Mouse (Mus musculus) hindbrain, embryonic 16.5 days (tissue): ENCODE data around the gene Fam198b. TPM values are rescaled to one million over a fixed set of nuclear protein-coding genes. Genes with fewer than 3 reads are reported as not detected.
"Not testable (repeated sequence)": the region's sequence is repeated elsewhere in the genome, so short reads cannot be mapped to it uniquely, and the experiment has no call there.

Source experiments
- ATAC-seq: fragments of 200-750 bp; cut with Nextera tagmentation; 2 replicates; pipeline ENCODE4 v1.8.0; 2017; ENCODE audit warnings: moderate TSS enrichment, moderate library complexity
- H3K27ac ChIP-seq: fragments of 300-500 bp; sonication (generic); 2 replicates; pipeline ENCODE4 v1.5.1; 2014; ENCODE audit warnings: low read depth, mild to moderate bottlenecking, control low read depth, low read length, moderate library complexity
- H3K27me3 ChIP-seq: fragments of 300-500 bp; sonication (generic); replicated peaks from 2 replicates; pipeline ENCODE4 v1.6.1; 2014; ENCODE audit warnings: low read length; ENCODE audit not compliant: control insufficient read depth, insufficient read depth
- H3K36me3 ChIP-seq: fragments of 300-500 bp; sonication (generic); 2 replicates; pipeline ENCODE4 v1.6.1; 2014; ENCODE audit warnings: mild to moderate bottlenecking, low read length, moderate library complexity, mixed read lengths; ENCODE audit not compliant: control insufficient read depth, insufficient read depth
- H3K4me1 ChIP-seq: fragments of 300-500 bp; sonication (generic); 2 replicates; pipeline ENCODE4 v1.6.1; 2014; ENCODE audit warnings: low read depth, low read length; ENCODE audit not compliant: control insufficient read depth, insufficient read depth
- H3K4me2 ChIP-seq: fragments of 300-500 bp; sonication (generic); 2 replicates; pipeline ENCODE4 v1.6.1; 2014; ENCODE audit warnings: mild to moderate bottlenecking, low read length, control low read depth, moderate library complexity
- H3K4me3 ChIP-seq: fragments of 300-500 bp; sonication (generic); 2 replicates; pipeline ENCODE4 v1.5.1; 2014; ENCODE audit warnings: mild to moderate bottlenecking, low read length, control low read depth, moderate library complexity
- H3K9ac ChIP-seq: fragments of 300-500 bp; sonication (generic); 2 replicates; pipeline ENCODE4 v1.6.1; 2014; ENCODE audit warnings: low read depth, mild to moderate bottlenecking, control low read depth, low read length, moderate library complexity
- H3K9me3 ChIP-seq: fragments of 300-500 bp; sonication (generic); 2 replicates; pipeline ENCODE4 v1.6.1; 2014; ENCODE audit warnings: mild to moderate bottlenecking, low read length, moderate library complexity; ENCODE audit not compliant: control insufficient read depth
- WGBS: fragments of 180-500 bp; shearing (Covaris S2); extraction: QIAGEN DNeasy Blood & Tissue Kit; methylation state at CpG from one replicate; pipeline ENCODE4 v1.1.7; 2014; 5-methylcytosine and 5-hydroxymethylcytosine counted together
- polyA plus RNA-seq: library from polyadenylated mRNA; unstranded; fragments of >200 nt; fragmentation: Nextera tagmentation; extraction: Ambion mirVana; gene quantifications from 2 replicates; pipeline ENCODE4 v1.2.1, GENCODE M21; 2015

The Fam198b gene
- polyA plus RNA-seq, 1 experiment from 2014 or later, result 2.7 TPM

DNA sequence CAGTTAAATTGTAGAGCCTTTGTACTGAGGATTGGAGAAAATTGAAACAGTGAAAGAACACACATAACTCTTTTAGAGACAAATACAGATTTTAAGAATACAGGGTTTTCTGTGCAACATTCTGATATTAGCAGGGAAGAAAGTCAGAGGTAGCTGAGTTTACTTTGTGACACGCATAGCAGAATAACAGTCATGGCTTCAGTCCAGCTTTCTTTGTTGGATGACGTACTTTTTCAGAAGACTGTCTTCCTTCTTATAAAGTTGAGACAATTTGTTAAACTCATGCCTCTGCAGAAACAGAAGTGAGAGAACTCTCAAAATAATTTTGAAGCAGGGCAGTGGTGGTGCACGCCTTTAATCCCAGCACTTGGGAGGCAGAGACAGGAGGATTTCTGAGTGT is 70.9 kb downstream of the Fam198b start:
- H3K4me3 ChIP-seq, result no peak overlapping the region
- H3K9me3 ChIP-seq, result no peaks in the 10 kb centered on the region
- H3K36me3 ChIP-seq, result no peaks in the 10 kb centered on the region
- H3K4me2 ChIP-seq, result no peak overlapping the region
- no peak overlapping the region for H3K9ac ChIP-seq
- no peaks in the 10 kb centered on the region for H3K27me3 ChIP-seq
- no peak for ATAC-seq
- 84% methylated on average over 3 of the region's 3 CpGs for WGBS
- no peaks in the 10 kb centered on the region for H3K4me1 ChIP-seq
- H3K27ac ChIP-seq, result no peak overlapping the region

DNA sequence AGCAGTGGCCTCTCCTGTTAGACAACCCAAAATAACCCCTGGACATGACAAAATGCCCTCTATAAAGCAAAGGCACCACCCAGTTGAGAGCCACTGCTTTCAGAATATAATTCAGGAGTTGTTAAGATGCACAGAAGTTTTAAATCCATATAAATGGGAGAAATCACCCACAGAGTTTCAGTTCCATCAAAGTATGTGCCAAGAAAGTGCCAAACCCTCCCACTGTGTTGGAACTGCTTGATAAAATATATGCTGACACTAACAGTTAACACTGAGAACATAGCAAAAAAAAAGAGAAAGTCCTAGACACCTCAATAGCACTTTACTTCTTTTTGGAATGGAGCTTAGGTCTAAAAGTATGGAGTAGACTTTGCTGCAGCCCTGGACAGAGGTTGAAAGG is 72.5 kb downstream of the Fam198b start:
- no peak overlapping the region for H3K9ac ChIP-seq
- H3K36me3 ChIP-seq, result no peaks in the 10 kb centered on the region
- H3K27me3 ChIP-seq, result no peaks in the 10 kb centered on the region
- no peak overlapping the region for H3K4me3 ChIP-seq
- no peaks in the 10 kb centered on the region for H3K4me1 ChIP-seq
- H3K9me3 ChIP-seq, result no peaks in the 10 kb centered on the region
- no peak for ATAC-seq
- no peak overlapping the region for H3K27ac ChIP-seq
- H3K4me2 ChIP-seq, result no peak overlapping the region

- Histone ChIP-seq H3K4me3 (no peak overlapping the region), H3K36me3 (no peaks in the 10 kb centered on the region), H3K4me2 (no peak overlapping the region), H3K27ac (no peak overlapping the region), H3K27me3 (no peaks in the 10 kb centered on the region), H3K4me1 (no peaks in the 10 kb centered on the region), H3K9ac (no peak overlapping the region), H3K9me3 (no peaks in the 10 kb centered on the region)
- 90% methylated on average over 2 of the region's 2 CpGs for WGBS
- no peak for ATAC-seq
Measured at GRCm38 (mm10) chr3:79957752-79958151, 73.4 kb downstream of the Fam198b start.

- no peaks in the 10 kb centered on the region for H3K27me3 ChIP-seq
- ATAC-seq, result no peak
- H3K4me1 ChIP-seq, result no peaks in the 10 kb centered on the region
- H3K4me2 ChIP-seq, result no peak overlapping the region
- H3K36me3 ChIP-seq, result no peaks in the 10 kb centered on the region
- no peak overlapping the region for H3K27ac ChIP-seq
- H3K4me3 ChIP-seq, result no peak overlapping the region
- 91% methylated on average over 4 of the region's 4 CpGs for WGBS
- H3K9ac ChIP-seq, result no peak overlapping the region
- H3K9me3 ChIP-seq, result no peaks in the 10 kb centered on the region
Measured at GRCm38 (mm10) chr3:79966709-79967108, 82.4 kb downstream of the Fam198b start.

- Histone ChIP-seq H3K27me3 (no peaks in the 10 kb centered on the region), H3K9ac (no peak overlapping the region), H3K27ac (no peak overlapping the region), H3K4me3 (no peak overlapping the region), H3K4me1 (no peaks in the 10 kb centered on the region), H3K36me3 (no peaks in the 10 kb centered on the region), H3K9me3 (no peaks in the 10 kb centered on the region), H3K4me2 (no peak overlapping the region)
- WGBS, result 80% methylated on average over 1 of the region's 1 CpGs
- no peak for ATAC-seq
Measured at GRCm38 (mm10) chr3:79967346-79967745, 83.0 kb downstream of the Fam198b start.

GRCm38 (mm10) chr3:79968426-79968825 is 84.1 kb downstream of the Fam198b start:
- no peak overlapping the region for H3K4me3 ChIP-seq
- WGBS, result 86% methylated on average over 2 of the region's 2 CpGs
- H3K27me3 ChIP-seq, result no peaks in the 10 kb centered on the region
- no peak overlapping the region for H3K27ac ChIP-seq
- H3K4me1 ChIP-seq, result no peaks in the 10 kb centered on the region
- H3K36me3 ChIP-seq, result no peaks in the 10 kb centered on the region
- H3K4me2 ChIP-seq, result no peak overlapping the region
- no peaks in the 10 kb centered on the region for H3K9me3 ChIP-seq
- no peak overlapping the region for H3K9ac ChIP-seq
- ATAC-seq, result no peak

GRCm38 (mm10) chr3:79969536-79969935 is 85.2 kb downstream of the Fam198b start:
- H3K4me3 ChIP-seq, H3K4me2 ChIP-seq, H3K27ac ChIP-seq, ATAC-seq, H3K9me3 ChIP-seq, H3K36me3 ChIP-seq, H3K9ac ChIP-seq, H3K27me3 ChIP-seq, H3K4me1 ChIP-seq: not testable (repeated sequence)
- WGBS, result 85% methylated on average over 3 of the region's 3 CpGs

- 78% methylated on average over 2 of the region's 2 CpGs for WGBS
- Histone ChIP-seq H3K9ac (no peak overlapping the region), H3K9me3 (no peaks in the 10 kb centered on the region), H3K27me3 (no peaks in the 10 kb centered on the region), H3K4me2 (no peak overlapping the region), H3K4me3 (no peak overlapping the region), H3K4me1 (no peaks in the 10 kb centered on the region), H3K36me3 (no peaks in the 10 kb centered on the region), H3K27ac (no peak overlapping the region)
- no peak for ATAC-seq
Measured at GRCm38 (mm10) chr3:79970070-79970469, 85.7 kb downstream of the Fam198b start.

DNA sequence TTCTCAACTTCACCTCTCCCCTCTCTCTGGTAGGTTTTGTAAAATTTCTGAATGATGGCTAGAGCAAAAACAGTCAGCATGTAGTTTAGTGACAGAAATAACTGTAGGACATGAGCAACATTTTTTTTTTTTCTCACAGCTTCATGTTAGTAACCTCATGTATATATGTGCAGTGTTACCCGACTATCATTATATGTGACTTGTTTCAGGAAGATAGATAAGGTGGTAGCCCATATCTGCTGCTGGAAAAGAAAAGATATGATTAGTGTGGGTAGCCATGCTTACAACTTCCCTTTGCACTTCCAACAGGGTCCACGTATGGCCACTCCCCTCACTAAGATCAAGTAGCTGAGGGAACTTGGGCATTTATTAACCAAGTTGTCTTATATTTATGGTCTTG is 86.2 kb downstream of the Fam198b start:
- H3K27ac ChIP-seq, result no peak overlapping the region
- H3K4me3 ChIP-seq, result no peak overlapping the region
- no peak for ATAC-seq
- H3K4me2 ChIP-seq, result no peak overlapping the region
- 85% methylated on average over 2 of the region's 2 CpGs for WGBS
- H3K9me3 ChIP-seq, result no peaks in the 10 kb centered on the region
- H3K27me3 ChIP-seq, result no peaks in the 10 kb centered on the region
- no peak overlapping the region for H3K9ac ChIP-seq
- H3K4me1 ChIP-seq, result no peaks in the 10 kb centered on the region
- no peaks in the 10 kb centered on the region for H3K36me3 ChIP-seq

DNA sequence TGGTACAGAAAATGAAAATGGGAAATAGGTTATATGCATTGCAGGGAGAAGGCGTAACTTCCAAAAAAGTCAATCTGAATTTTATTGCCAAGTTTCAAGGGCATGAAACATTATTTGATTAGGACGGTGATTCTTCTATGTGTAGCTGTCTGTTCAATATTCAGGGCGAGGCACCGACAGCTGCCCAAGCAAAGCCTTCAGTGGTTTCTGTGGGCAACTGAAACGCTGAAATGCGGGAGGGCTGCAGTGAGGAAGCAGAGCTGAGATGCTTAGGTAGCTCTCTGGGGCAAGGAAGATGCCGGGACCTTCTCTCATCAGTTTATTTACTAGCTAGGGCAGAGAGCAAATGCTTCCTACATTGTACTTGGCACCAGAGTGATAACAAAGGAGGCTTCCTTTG is 87.2 kb downstream of the Fam198b start:
- Histone ChIP-seq H3K4me1 (no peaks in the 10 kb centered on the region), H3K9ac (no peak overlapping the region), H3K4me2 (no peak overlapping the region), H3K9me3 (no peaks in the 10 kb centered on the region), H3K27ac (no peak overlapping the region), H3K27me3 (no peaks in the 10 kb centered on the region), H3K36me3 (no peaks in the 10 kb centered on the region), H3K4me3 (no peak overlapping the region)
- no peak for ATAC-seq
- WGBS, result 65% methylated on average over 7 of the region's 7 CpGs
